Mouse (Mus musculus): ENCODE measurements at regions not wholly inside any gene's neighbourhood (a gene's known extent, or its start where the extent isn't known, plus 50 kb on each side); places are given as distances from the start of the nearest gene placed in this dataset.
A peak's percentile ranks its signal among the peaks of the same experiment; 100 is the strongest.

- ATAC-seq (ENCODE audit: borderline replicate concordance, extremely low read depth, low FRiP score, low TSS enrichment): no peak
- Histone ChIP-seq H3K4me3 (no peak overlapping the region), H3K27me3 (no peaks in the 10 kb centered on the region), H3K27ac (0 out of 2 replicates have a peak overlapping the region, but pooled peaks have one; percentile 1), H3K9me3 (no peaks in the 10 kb centered on the region), H3K36me3 (no peaks in the 10 kb centered on the region), H3K4me2 (no peak overlapping the region), H3K4me1 (peaks cover 46% of the 10 kb centered on the region), H3K9ac (no peak overlapping the region)
- WGBS: 55% methylated on average over 7 of the region's 7 CpGs
Measured at GRCm38 (mm10) chr14:76624626-76625378, 68.1 kb upstream of the Serp2 start.

GRCm38 (mm10) chr14:76623371-76623988 lies 66.8 kb upstream of the Serp2 start:
- H3K4me1 ChIP-seq: peaks cover 54% of the 10 kb centered on the region
- no peaks in the 10 kb centered on the region for H3K27me3 ChIP-seq
- H3K9me3 ChIP-seq: no peaks in the 10 kb centered on the region
- H3K4me3 ChIP-seq: no peak overlapping the region
- peak; percentile 39; the same call in 1 of the 2 replicates for ATAC-seq (ENCODE audit: borderline replicate concordance, extremely low read depth, low FRiP score, low TSS enrichment)
- no peaks in the 10 kb centered on the region for H3K36me3 ChIP-seq
- peak overlapping the region; percentile 90 for H3K27ac ChIP-seq
- H3K4me2 ChIP-seq: peak overlapping the region; percentile 34
- 17% methylated on average over 10 of the region's 10 CpGs for WGBS
- H3K9ac ChIP-seq: no peak overlapping the region; the same call in 1 of the 2 replicates

- Histone ChIP-seq H3K9me3 (no peaks in the 10 kb centered on the region), H3K27me3 (no peaks in the 10 kb centered on the region), H3K9ac (no peak overlapping the region; the same call in 1 of the 2 replicates), H3K4me3 (no peak overlapping the region), H3K4me2 (peak overlapping the region; percentile 34), H3K4me1 (peaks cover 61% of the 10 kb centered on the region), H3K36me3 (no peaks in the 10 kb centered on the region), H3K27ac (peak overlapping the region; percentile 90)
- 4% methylated on average over 11 of the region's 11 CpGs for WGBS
- ATAC-seq (ENCODE audit: borderline replicate concordance, extremely low read depth, low FRiP score, low TSS enrichment): peak; percentile 66
Measured at GRCm38 (mm10) chr14:76622634-76623291, 66.1 kb upstream of the Serp2 start.

- no peak for ATAC-seq (ENCODE audit: borderline replicate concordance, extremely low read depth, low FRiP score, low TSS enrichment)
- peak overlapping the region; percentile 70; the same call in 1 of the 2 replicates for H3K27ac ChIP-seq
- no peaks in the 10 kb centered on the region for H3K27me3 ChIP-seq
- H3K4me2 ChIP-seq: no peak overlapping the region
- peaks cover 68% of the 10 kb centered on the region for H3K4me1 ChIP-seq
- H3K36me3 ChIP-seq: no peaks in the 10 kb centered on the region
- no peak overlapping the region for H3K4me3 ChIP-seq
- 65% methylated on average over 7 of the region's 7 CpGs for WGBS
- H3K9ac ChIP-seq: no peak overlapping the region
- H3K9me3 ChIP-seq: no peaks in the 10 kb centered on the region
Measured at GRCm38 (mm10) chr14:76619038-76619409, 62.3 kb upstream of the Serp2 start.

- H3K9me3 ChIP-seq: no peaks in the 10 kb centered on the region
- no peaks in the 10 kb centered on the region for H3K36me3 ChIP-seq
- peaks cover 63% of the 10 kb centered on the region for H3K4me1 ChIP-seq
- WGBS: 60% methylated on average over 14 of the region's 14 CpGs
- no peak for ATAC-seq (ENCODE audit: borderline replicate concordance, extremely low read depth, low FRiP score, low TSS enrichment)
- no peaks in the 10 kb centered on the region for H3K27me3 ChIP-seq
- H3K27ac ChIP-seq: peak overlapping the region; percentile 70
- H3K4me2 ChIP-seq: no peak overlapping the region
- H3K9ac ChIP-seq: no peak overlapping the region
- no peak overlapping the region for H3K4me3 ChIP-seq
Measured at GRCm38 (mm10) chr14:76618331-76619037, 61.8 kb upstream of the Serp2 start.

- H3K4me3 ChIP-seq: no peak overlapping the region
- H3K27ac ChIP-seq: peak overlapping the region; percentile 70
- H3K9me3 ChIP-seq: no peaks in the 10 kb centered on the region
- ATAC-seq (ENCODE audit: borderline replicate concordance, extremely low read depth, low FRiP score, low TSS enrichment): no peak
- H3K9ac ChIP-seq: no peak overlapping the region
- 90% methylated on average over 1 of the region's 1 CpGs for WGBS
- H3K4me1 ChIP-seq: peaks cover 57% of the 10 kb centered on the region
- no peaks in the 10 kb centered on the region for H3K36me3 ChIP-seq
- H3K4me2 ChIP-seq: no peak overlapping the region
- no peaks in the 10 kb centered on the region for H3K27me3 ChIP-seq
Measured at GRCm38 (mm10) chr14:76617889-76618288, 61.2 kb upstream of the Serp2 start.

- ATAC-seq (ENCODE audit: borderline replicate concordance, extremely low read depth, low FRiP score, low TSS enrichment): peak; percentile 67; the same call in 1 of the 2 replicates
Measured at GRCm38 (mm10) chr14:76617447-76617846, 60.8 kb upstream of the Serp2 start.

GRCm38 (mm10) chr14:76616367-76616683 lies 59.6 kb upstream of the Serp2 start:
- Histone ChIP-seq H3K9me3 (no peaks in the 10 kb centered on the region), H3K4me3 (no peak overlapping the region), H3K27ac (no peak overlapping the region), H3K27me3 (no peaks in the 10 kb centered on the region), H3K9ac (no peak overlapping the region), H3K36me3 (no peaks in the 10 kb centered on the region), H3K4me2 (no peak overlapping the region), H3K4me1 (peaks cover 42% of the 10 kb centered on the region)
- WGBS: 39% methylated on average over 3 of the region's 3 CpGs
- ATAC-seq (ENCODE audit: borderline replicate concordance, extremely low read depth, low FRiP score, low TSS enrichment): no peak

More at GRCm38 (mm10) chr14:76617447-76617846, 60.8 kb upstream of the Serp2 start:
- H3K9ac ChIP-seq: no peak overlapping the region
- H3K27me3 ChIP-seq: no peaks in the 10 kb centered on the region
- peaks cover 53% of the 10 kb centered on the region for H3K4me1 ChIP-seq
- no peak overlapping the region for H3K4me3 ChIP-seq
- no peaks in the 10 kb centered on the region for H3K36me3 ChIP-seq
- WGBS: 47% methylated on average over 11 of the region's 11 CpGs
- peak overlapping the region; percentile 70 for H3K27ac ChIP-seq
- H3K4me2 ChIP-seq: no peak overlapping the region
- H3K9me3 ChIP-seq: no peaks in the 10 kb centered on the region

- H3K4me1 ChIP-seq: peaks cover 46% of the 10 kb centered on the region
- H3K27ac ChIP-seq: no peak overlapping the region
- no peak overlapping the region for H3K9ac ChIP-seq
- no peaks in the 10 kb centered on the region for H3K27me3 ChIP-seq
- H3K36me3 ChIP-seq: no peaks in the 10 kb centered on the region
- H3K9me3 ChIP-seq: no peaks in the 10 kb centered on the region
- ATAC-seq (ENCODE audit: borderline replicate concordance, extremely low read depth, low FRiP score, low TSS enrichment): no peak
- 50% methylated on average over 8 of the region's 8 CpGs for WGBS
- H3K4me2 ChIP-seq: 0 out of 2 replicates have a peak overlapping the region, but pooled peaks have one; percentile 22
- no peak overlapping the region for H3K4me3 ChIP-seq
Measured at GRCm38 (mm10) chr14:76615603-76616366, 59.1 kb upstream of the Serp2 start.

GRCm38 (mm10) chr14:76615182-76615581 lies 58.5 kb upstream of the Serp2 start:
- Histone ChIP-seq H3K4me2 (peak overlapping the region; percentile 22; the same call in 1 of the 2 replicates), H3K9ac (no peak overlapping the region), H3K4me3 (no peak overlapping the region), H3K4me1 (peaks cover 51% of the 10 kb centered on the region), H3K9me3 (no peaks in the 10 kb centered on the region), H3K27ac (no peak overlapping the region), H3K36me3 (no peaks in the 10 kb centered on the region), H3K27me3 (no peaks in the 10 kb centered on the region)
- 38% methylated on average over 11 of the region's 11 CpGs for WGBS
- no peak for ATAC-seq (ENCODE audit: borderline replicate concordance, extremely low read depth, low FRiP score, low TSS enrichment)

- H3K9ac ChIP-seq: no peak overlapping the region
- H3K4me2 ChIP-seq: no peak overlapping the region
- no peaks in the 10 kb centered on the region for H3K9me3 ChIP-seq
- 63% methylated on average over 5 of the region's 5 CpGs for WGBS
- no peak overlapping the region for H3K27ac ChIP-seq
- ATAC-seq (ENCODE audit: borderline replicate concordance, extremely low read depth, low FRiP score, low TSS enrichment): no peak
- no peaks in the 10 kb centered on the region for H3K27me3 ChIP-seq
- no peaks in the 10 kb centered on the region for H3K36me3 ChIP-seq
- no peak overlapping the region for H3K4me3 ChIP-seq
- H3K4me1 ChIP-seq: peaks cover 52% of the 10 kb centered on the region
Measured at GRCm38 (mm10) chr14:76614682-76615081, 58.0 kb upstream of the Serp2 start.

Data from lung, embryonic 15.5 days (tissue).